Mouse (Mus musculus) fat pad, adult 2 months (tissue): ENCODE results near the gene Pogz.
"Not testable (repeated sequence)": the region's sequence is repeated elsewhere in the genome, so short reads cannot be mapped to it uniquely, and the experiment has no call there.

ENCODE experiments used
- DNase-seq: peaks from one replicate; pipeline ENCODE4 v3.0.0-alpha.2; 2011; ENCODE audit warnings: low read depth, low spot score; ENCODE audit errors: extremely low read depth

The Pogz gene

GRCm38 (mm10) chr3:94911050-94911693, 73.8 kb downstream of the Pogz start:
- no peak for DNase-seq

DNA sequence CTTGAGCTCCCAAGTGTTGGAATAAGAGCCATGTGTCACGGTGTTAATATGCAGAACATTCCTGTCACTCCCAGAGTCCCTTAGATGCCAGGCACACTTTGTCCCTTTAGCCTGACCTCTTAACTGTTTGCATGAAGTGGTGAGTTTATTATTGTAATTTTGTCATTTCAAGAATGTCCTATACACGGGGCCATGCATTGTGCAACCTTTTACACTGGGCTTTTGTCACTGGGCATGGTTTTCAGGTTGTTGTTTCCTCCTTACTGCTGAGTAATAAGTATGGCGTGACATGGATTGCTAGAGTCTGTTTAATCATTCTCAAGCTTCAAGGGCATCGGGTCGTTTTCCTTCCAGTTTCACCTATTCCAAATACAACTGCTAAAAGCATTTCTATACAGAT, 76.4 kb downstream of the Pogz start:
- DNase-seq, result no peak

DNA sequence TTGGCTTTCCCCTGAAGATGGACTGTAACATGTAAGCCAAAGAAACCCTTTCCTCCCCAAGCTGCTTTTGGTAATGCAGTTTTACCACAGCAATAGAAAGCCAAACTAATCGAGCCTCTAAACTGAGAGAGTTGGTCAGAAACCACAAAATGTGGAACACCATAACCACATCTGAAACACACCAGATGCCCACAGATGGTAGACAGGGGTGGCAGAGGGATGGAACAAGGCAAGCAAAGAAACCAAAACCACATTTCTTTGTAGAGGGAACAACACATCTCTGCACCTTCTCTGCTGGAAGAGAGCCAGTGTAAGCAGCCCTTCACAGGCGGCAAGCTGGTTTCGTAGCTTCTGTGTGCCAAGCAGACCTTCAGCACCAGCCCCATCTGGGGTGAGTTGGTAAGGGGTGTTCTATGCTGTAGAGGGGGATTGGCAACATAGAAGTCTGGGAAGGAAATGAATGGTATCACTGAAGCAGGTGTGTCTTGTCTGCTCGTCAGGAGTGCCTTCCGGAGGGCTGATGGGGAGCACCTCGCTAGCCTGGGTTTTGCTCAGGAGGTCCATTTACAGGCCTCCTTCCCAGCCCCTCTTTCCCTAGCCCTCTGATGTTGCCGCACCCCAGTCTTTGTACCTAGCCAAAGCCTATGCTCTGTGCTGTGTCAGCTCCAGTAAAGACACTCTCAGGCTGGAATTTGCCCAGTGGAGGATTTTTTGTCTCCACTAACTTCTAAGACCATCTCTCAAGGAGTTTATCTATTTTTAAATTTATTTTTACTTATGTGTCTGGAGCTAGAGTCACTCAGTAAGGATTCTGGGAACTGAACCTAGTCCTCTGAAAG, 78.8 kb downstream of the Pogz start:
- no peak for DNase-seq

- no peak for DNase-seq
These were observed 80.5 kb downstream of the Pogz start for GRCm38 (mm10) chr3:94917816-94918361.

DNA sequence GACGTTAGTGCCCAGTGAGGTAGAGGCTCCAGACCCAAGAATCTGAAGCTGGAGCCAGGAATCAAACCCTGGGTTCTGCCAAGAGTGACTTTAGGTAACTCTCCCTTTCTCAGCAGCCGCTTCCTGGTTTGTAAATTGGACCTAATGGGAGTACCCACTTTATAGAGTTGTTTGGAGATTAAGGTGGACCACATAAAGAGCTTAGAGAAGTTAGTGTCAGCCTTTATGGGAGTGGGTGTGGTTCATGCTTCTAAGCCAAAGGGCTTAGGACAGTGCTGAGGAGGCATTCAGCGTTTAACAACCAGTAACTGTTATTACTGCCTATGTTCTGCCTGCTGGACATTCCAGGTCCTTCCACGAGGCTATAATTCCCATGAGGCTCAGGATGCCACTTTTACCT, 81.5 kb downstream of the Pogz start:
- DNase-seq, result no peak

DNA sequence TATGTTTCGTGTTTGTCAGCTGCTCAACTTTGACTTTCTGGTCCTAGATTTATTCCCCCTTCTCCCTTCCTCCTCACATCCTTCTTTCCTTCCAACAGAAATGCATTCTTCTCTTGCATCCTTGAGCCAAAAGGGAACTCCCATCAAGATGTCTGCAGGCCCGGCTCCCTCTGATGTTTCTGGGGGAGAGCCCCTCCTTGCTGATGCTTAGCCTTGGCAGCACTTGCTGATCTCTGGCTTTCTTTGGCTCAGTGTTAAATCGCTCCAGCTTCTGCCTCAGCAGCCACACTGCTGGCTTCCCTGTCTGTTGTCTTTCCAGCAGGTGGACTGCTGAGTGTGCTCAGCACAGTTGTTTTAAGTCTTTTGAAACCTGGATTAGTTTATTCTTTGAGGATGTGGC, 83.7 kb downstream of the Pogz start:
- no peak for DNase-seq

DNA sequence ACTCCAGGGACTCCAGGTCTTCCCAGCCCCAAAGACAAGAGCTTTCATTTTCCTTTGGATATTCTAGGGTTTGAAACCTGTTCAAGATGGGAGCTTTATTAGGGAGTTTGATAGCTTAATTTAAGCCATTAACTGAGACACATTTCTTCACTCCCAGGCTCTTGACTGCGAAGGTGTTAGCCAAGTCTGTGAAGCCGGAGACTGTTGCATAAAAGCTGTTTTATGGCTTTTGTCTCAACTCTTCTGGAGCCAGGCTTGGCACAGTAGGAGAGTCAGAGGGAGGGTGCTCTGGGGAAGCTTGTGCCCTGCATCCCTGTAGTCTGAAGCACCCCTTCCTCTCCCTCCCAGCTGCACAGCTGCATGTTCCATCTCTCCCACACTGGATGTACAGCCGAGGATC, 85.0 kb downstream of the Pogz start:
- DNase-seq, result no peak

DNA sequence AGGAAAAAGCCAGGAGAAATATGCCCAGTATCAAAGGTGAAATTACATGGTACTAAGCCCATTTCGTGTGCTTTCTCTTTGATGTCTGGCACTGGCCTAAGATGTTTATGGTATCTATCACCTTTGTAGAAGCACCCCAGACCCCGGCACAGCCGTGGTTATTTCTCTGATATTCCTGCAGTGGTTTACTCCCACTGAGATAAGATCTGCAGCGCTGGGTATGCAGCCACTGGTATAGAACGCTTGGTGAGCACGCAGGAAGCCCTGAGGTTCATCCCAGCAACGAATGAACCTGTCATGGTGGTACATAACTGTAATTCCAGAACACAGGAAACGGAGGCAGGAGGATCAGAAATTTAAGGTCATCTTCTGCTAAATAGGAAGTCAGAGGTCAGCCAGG, 87.3 kb downstream of the Pogz start:
- no peak for DNase-seq

DNA sequence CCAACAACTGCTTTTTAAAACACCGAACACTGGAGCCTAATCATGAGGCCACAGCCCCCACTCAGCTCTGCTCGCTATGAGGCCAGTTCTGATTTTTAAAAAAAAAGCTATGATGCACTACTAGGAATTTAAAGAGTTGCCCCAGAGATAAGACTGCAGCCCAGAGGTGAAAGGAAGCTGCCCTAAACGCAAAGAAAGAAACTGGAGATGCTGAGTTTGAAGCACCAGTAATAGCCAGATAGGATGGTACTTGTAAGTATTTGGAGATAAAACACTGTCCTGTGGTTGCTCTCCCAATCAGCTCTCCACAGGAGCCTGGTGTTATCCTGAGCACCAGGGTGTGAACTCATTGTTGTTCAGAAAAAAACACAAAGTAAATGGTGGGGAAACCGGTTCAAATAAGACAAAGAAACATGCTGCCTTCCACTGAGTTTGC, 89.0 kb downstream of the Pogz start:
- not testable (repeated sequence) for DNase-seq

- not testable (repeated sequence) for DNase-seq
These were observed 91.6 kb downstream of the Pogz start for GRCm38 (mm10) chr3:94928979-94929378.

- not testable (repeated sequence) for DNase-seq
These were observed 93.3 kb downstream of the Pogz start for GRCm38 (mm10) chr3:94930386-94931266.

DNA sequence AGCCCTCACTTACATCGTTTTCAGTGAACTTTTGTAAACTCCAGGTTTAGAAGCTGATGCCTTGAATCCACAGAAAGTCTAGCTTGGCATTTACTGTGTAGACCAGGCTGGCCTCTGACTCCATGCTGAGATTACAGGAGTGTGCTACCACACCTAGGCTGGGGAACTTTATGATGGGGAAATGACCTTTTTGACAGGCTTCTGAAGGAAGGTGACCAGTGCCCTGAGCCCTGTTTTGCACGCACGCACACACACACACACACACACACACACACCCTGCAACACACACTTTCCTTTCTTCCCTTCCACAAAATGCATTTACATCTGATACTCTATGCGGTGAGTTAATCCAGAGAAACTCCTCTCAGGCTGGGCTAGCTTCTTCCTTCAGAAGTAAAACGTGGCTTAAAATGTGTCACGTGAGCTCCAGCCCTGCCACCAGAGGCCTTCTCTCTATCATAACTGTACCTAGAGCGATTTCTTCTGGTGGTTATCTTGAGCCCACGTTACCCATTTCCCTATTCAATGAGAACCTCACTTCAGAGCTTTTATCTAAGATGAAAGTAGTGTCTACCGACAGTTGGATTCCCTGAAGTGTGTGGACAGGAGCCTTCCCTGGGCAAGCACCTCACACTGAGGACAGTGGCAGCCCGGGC, 94.2 kb downstream of the Pogz start:
- DNase-seq, result not testable (repeated sequence)
